Mouse (Mus musculus) layer of hippocampus, postnatal 25 days (tissue): ENCODE measurements at regions not wholly inside any gene's neighbourhood (a gene's known extent, or its start where the extent isn't known, plus 50 kb on each side); places are given as distances from the start of the nearest gene placed in this dataset.
"Not testable (repeated sequence)": the region's sequence is repeated elsewhere in the genome, so short reads cannot be mapped to it uniquely, and the experiment has no call there.

ENCODE experiments used
- DNase-seq, 2 experiments: peaks; one replicate each; pipeline ENCODE4 v3.0.0; 2022; ENCODE audit warnings: mixed read lengths in 2 of 2, low spot score in 1 of 2; ENCODE audit errors: extremely low spot score in 1 of 2

GRCm38 (mm10) chrX:50549713-50550112 is 121.4 kb upstream of the Olfr1324 start:
- DNase-seq: peak; percentile 46 to 80

- not testable (repeated sequence) for DNase-seq
These were observed 109.5 kb upstream of the Olfr1324 start for GRCm38 (mm10) chrX:50537785-50538159.

GRCm38 (mm10) chrX:50537122-50537784 is 109.0 kb upstream of the Olfr1324 start:
- DNase-seq: peak in 1 of 2 experiments; percentile 6

GRCm38 (mm10) chrX:50504047-50504446 is 75.7 kb upstream of the Olfr1324 start:
- DNase-seq: no peak

- no peak for DNase-seq
These were observed 72.9 kb upstream of the Olfr1324 start for GRCm38 (mm10) chrX:50501181-50501580.

- DNase-seq: not testable (repeated sequence)
These were observed 62.2 kb upstream of the Olfr1324 start for GRCm38 (mm10) chrX:50490477-50490967.
